Mouse (Mus musculus): ENCODE data around the gene Fbxo30.
A peak's percentile ranks its signal among the peaks of the same experiment; 100 is the strongest.

The Fbxo30 gene

GRCm38 (mm10) chr10:11322316-11322715 is 41.2 kb downstream of the Fbxo30 start:
- DNase-seq (ENCODE audit: low read depth, low spot score), result no peak

GRCm38 (mm10) chr10:11323202-11323898 is 42.2 kb downstream of the Fbxo30 start:
- DNase-seq (ENCODE audit: low read depth, low spot score), result no peak

- no peak for DNase-seq (ENCODE audit: low read depth, low spot score)
Measured at GRCm38 (mm10) chr10:11326526-11326925, 45.4 kb downstream of the Fbxo30 start.

- peak; percentile 86 for DNase-seq (ENCODE audit: low read depth, low spot score)
Measured at GRCm38 (mm10) chr10:11343205-11344141, 62.3 kb downstream of the Fbxo30 start, which contains the start of gene Epm2a. Epm2a (plus strand) TSS chr10:11343404.

- peak; percentile 41 for DNase-seq (ENCODE audit: low read depth, low spot score)
Measured at GRCm38 (mm10) chr10:11344536-11345468, 63.7 kb downstream of the Fbxo30 start.
